Mouse (Mus musculus) heart, adult 2 months (tissue): ENCODE data around the gene Eya2. TPM values are rescaled to one million over a fixed set of nuclear protein-coding genes. Genes with fewer than 3 reads are reported as not detected.

ENCODE experiments used
- DNase-seq, 2 experiments: peaks; one replicate each; pipeline ENCODE4 v3.0.0; 2021
- H3K27ac ChIP-seq: fragments of 200-600 bp; 2 replicates; pipeline ENCODE4 v1.8.1; 2022
- H3K27me3 ChIP-seq: fragments of 200-500 bp; 2 replicates; pipeline ENCODE4 v1.6.1; 2012; ENCODE audit warnings: mild to moderate bottlenecking, low read length, inconsistent platforms, mixed read lengths; ENCODE audit not compliant: control insufficient read depth, insufficient read depth
- H3K36me3 ChIP-seq: fragments of 200-500 bp; 2 replicates; pipeline ENCODE4 v1.6.1; 2012; ENCODE audit warnings: low read length, inconsistent platforms; ENCODE audit not compliant: control insufficient read depth, insufficient read depth
- H3K4me1 ChIP-seq: fragments of 200-500 bp; 2 replicates; pipeline ENCODE4 v1.6.1; 2011; ENCODE audit warnings: low read length; ENCODE audit not compliant: control insufficient read depth, insufficient read depth
- H3K4me3 ChIP-seq: fragments of 200-600 bp; 2 replicates; pipeline ENCODE4 v1.8.1; 2022
- H3K79me2 ChIP-seq: fragments of 200-500 bp; replicated peaks from 2 replicates; pipeline ENCODE4 v1.6.1; 2012; ENCODE audit warnings: mild to moderate bottlenecking, inconsistent platforms, low read length, moderate library complexity, mixed read lengths; ENCODE audit not compliant: control insufficient read depth, insufficient read depth
- H3K9ac ChIP-seq: fragments of 200-500 bp; 2 replicates; pipeline ENCODE4 v1.6.1; 2012; ENCODE audit warnings: low read depth, mild to moderate bottlenecking, control low read depth, inconsistent platforms, low read length, mixed read lengths
- CTCF ChIP-seq: fragments of 200-600 bp; IDR thresholded peaks from 2 replicates; pipeline ENCODE4 v1.8.1; 2022; ENCODE audit warnings: antibody characterized with exemption, mild to moderate bottlenecking, moderate library complexity
- EP300 ChIP-seq: fragments of 200-500 bp; IDR thresholded peaks from 2 replicates; pipeline ENCODE4 v1.6.1; 2011; ENCODE audit warnings: low read depth, low read length, control low read depth; ENCODE audit not compliant: insufficient read depth
- POLR2A ChIP-seq: fragments of 200-500 bp; IDR thresholded peaks from 2 replicates; pipeline ENCODE4 v1.6.1; 2011; ENCODE audit warnings: mild to moderate bottlenecking, low read depth, low read length, control low read depth; ENCODE audit not compliant: insufficient read depth
- WGBS: fragments of 180-500 bp; shearing (Covaris S2); methylation state at CpG from one replicate; pipeline ENCODE4 v1.1.7; 2018; 5-methylcytosine and 5-hydroxymethylcytosine counted together
- intact Hi-C: fragments of 180-260 bp; cut with DNase I; formaldehyde crosslinking; loops from one replicate; pipeline ENCODE4 v1.15.1; 2025
- polyA plus RNA-seq: library from polyadenylated mRNA; depleted of rRNA; stranded (reverse); fragments of >200 nt; gene quantifications from 2 replicates; pipeline ENCODE4 v1.2.3, GENCODE M21; 2012
- total RNA-seq, 2 experiments: library from RNA; stranded (reverse); gene quantifications; 2 replicates each; pipeline ENCODE4 v1.2.3; 2021

Eya2 gene
- total and polyA plus RNA-seq, 3 experiments, result 0.55 to 5.5 (median 1.6) TPM

DNA sequence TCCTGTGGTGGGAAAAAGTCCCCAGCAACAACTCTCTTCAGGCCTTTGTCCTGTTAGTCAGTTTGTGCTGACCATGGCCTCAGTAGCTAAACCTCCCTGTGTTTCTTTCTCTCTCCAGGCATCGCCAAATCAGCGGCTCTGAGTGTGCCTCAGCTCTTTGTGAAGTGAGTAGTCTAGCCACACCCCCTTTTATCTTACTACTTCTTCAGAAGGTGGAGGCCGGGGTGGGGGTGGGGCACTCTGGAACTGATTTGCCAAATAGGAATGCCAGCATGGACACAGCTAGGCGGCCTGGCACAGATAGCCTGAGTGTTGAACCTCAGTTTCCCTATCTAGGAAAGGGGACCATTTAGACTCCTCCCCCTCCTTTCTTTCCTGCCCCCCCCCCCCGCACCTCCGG, 87.9 kb downstream of the Eya2 start:
- Histone ChIP-seq H3K4me3 (no peak overlapping the region), H3K27me3 (no peaks in the 10 kb centered on the region), H3K36me3 (no peaks in the 10 kb centered on the region), H3K79me2 (no peaks in the 10 kb centered on the region), H3K9ac (no peak overlapping the region), H3K27ac (no peak overlapping the region), H3K4me1 (no peaks in the 10 kb centered on the region)
- intact Hi-C loops, result no loop called here
- no peak for DNase-seq
- TF ChIP-seq POLR2A (no peak), CTCF (no peak), EP300 (no peak)
- WGBS, result 46% methylated on average over 6 of the region's 6 CpGs

DNA sequence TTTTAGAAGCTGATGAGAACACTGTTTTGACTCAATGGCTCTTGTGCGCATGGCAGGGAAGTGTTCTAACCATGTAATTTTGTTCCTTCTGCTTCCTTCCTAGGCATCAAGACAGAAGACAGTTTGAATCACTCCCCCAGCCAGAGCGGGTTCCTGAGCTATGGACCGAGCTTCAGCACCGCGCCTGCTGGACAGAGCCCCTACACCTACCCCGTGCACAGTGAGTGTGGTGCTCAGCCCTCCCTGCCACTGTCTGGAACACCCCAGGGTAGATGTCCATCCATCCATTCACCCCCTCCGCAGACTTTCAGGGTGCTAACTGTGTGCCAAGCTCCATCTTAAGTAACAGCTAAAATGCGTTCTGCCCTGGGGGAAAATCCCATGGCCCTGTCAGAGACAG, 92.7 kb downstream of the Eya2 start:
- H3K27ac ChIP-seq, result no peak overlapping the region
- H3K36me3 ChIP-seq, result no peaks in the 10 kb centered on the region
- intact Hi-C loops, result no loop called here
- no peak for DNase-seq
- H3K4me3 ChIP-seq, result no peak overlapping the region
- no peaks in the 10 kb centered on the region; the same call in 1 of the 2 replicates for H3K27me3 ChIP-seq
- H3K4me1 ChIP-seq, result no peaks in the 10 kb centered on the region
- WGBS, result 28% methylated on average over 8 of the region's 8 CpGs
- no peak for TF ChIP-seq EP300
- TF ChIP-seq POLR2A, result no peak
- TF ChIP-seq CTCF, result no peak
- H3K79me2 ChIP-seq, result no peaks in the 10 kb centered on the region
- H3K9ac ChIP-seq, result no peak overlapping the region

DNA sequence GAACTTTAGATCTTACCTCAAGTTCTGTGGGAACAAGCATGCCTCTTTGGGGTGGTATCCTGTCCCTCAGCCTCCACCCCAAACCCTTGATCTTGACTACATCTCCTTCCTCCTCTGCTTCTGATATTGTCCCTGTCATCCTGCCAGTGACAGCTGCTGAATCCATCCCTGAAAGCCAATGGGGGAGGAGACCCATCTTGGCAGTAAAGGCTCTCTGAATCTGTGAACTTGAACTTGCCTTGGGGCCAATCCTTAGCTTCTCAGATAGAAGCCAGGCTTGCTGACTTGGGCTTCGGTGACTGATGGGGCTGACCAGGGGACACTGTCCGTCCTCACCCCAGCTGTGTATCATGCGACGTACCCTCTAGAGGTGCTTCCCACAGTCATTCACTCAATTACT, 94.1 kb downstream of the Eya2 start:
- DNase-seq, result no peak
- TF ChIP-seq POLR2A (no peak), CTCF (no peak), EP300 (no peak)
- Histone ChIP-seq H3K36me3 (no peaks in the 10 kb centered on the region), H3K79me2 (no peaks in the 10 kb centered on the region), H3K27me3 (no peaks in the 10 kb centered on the region; the same call in 1 of the 2 replicates), H3K4me3 (no peak overlapping the region), H3K27ac (no peak overlapping the region), H3K4me1 (no peaks in the 10 kb centered on the region), H3K9ac (no peak overlapping the region)
- WGBS, result 80% methylated on average over 4 of the region's 4 CpGs
- intact Hi-C loops, result no loop called here

DNA sequence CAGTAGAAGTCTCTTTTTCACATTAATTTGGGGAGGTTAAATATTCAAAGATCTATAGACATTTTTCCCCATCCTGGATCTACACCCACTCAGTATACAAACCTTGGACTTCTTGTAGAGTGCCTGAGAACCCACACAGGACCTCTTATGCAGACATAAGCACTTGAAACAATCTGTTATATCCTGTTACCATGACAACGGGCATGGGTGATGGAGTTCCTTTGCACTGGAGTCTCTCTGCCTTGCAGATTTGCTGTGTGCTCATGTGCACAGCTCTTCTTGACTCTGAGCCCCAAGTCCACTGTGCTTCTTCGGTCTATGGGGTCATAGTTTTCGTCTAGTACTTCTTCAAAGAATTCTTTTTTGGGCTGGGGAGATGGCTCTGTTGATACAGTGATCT, 96.2 kb downstream of the Eya2 start:
- no peaks in the 10 kb centered on the region for H3K4me1 ChIP-seq
- no peak for DNase-seq
- no peaks in the 10 kb centered on the region for H3K36me3 ChIP-seq
- H3K79me2 ChIP-seq, result no peaks in the 10 kb centered on the region
- no peak overlapping the region for H3K9ac ChIP-seq
- WGBS, result 69% methylated on average over 3 of the region's 3 CpGs
- H3K4me3 ChIP-seq, result no peak overlapping the region
- intact Hi-C loops, result no loop called here
- no peak overlapping the region for H3K27ac ChIP-seq
- no peaks in the 10 kb centered on the region; the same call in 1 of the 2 replicates for H3K27me3 ChIP-seq
- TF ChIP-seq EP300 (no peak), CTCF (no peak)

DNA sequence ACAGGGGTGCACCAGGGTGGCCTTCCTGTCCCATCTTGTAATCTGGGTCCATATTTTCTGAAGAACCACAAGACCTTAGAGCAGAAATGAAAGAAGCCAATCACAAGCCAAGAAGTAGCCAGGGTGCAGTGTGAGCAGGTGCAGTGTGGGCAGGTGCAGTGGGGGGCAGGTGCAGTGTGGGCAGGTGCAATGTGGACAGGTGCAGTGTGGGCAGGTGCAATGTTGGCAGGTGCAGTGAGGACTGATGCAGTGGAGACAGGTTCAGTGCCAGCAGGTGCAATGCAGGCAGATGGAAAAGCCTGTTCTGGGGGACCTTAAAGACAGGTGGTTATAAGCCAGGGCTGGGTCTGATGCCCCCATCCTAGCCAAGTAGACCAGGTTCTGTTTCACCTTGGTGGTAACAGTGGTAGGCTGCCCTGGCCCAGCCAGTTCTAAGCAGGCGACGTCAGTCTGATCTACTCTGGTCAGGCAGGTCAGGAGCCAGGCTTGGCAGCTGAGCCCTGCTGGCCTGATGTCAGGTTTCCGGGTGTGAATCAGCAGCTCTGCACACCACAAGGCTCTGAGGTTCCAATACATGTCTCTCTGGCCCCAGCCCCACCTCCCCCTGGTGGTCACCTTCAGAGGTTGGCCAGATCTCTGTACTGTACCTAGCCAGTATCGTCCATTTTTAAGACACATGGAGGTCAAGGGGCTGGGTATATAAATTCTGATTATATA, 98.3 kb downstream of the Eya2 start:
- peak; percentile 54 to 62 for DNase-seq
- H3K36me3 ChIP-seq, result no peaks in the 10 kb centered on the region
- no peaks in the 10 kb centered on the region for H3K4me1 ChIP-seq
- H3K27me3 ChIP-seq, result no peaks in the 10 kb centered on the region; the same call in 1 of the 2 replicates
- TF ChIP-seq CTCF, result peak; percentile 40
- TF ChIP-seq POLR2A, result no peak
- intact Hi-C loops, result no loop called here
- H3K27ac ChIP-seq, result no peak overlapping the region
- no peak overlapping the region for H3K4me3 ChIP-seq
- 28% methylated on average over 4 of the region's 4 CpGs for WGBS
- no peaks in the 10 kb centered on the region for H3K79me2 ChIP-seq
- H3K9ac ChIP-seq, result no peak overlapping the region

DNA sequence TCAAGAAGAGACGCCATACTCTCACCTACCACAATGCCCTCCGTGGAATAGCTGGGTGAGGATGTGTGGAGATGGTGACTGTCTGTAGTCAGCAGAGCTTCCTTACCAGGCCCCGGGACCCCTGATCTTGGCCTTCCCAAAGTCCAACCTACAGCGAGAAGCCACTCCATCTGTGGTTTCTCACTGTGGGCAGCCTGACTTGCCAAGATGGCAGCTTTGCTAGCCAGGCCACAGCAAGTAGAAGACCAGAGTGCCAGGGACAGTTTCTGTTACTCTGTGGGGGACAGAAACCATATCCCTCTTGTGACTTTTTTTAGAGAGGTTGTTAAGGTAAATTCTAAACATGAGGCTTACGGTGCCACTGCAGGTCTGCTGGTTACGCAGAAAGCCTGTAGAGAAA, 99.9 kb downstream of the Eya2 start:
- no peaks in the 10 kb centered on the region for H3K79me2 ChIP-seq
- no peaks in the 10 kb centered on the region for H3K27me3 ChIP-seq
- H3K9ac ChIP-seq, result no peak overlapping the region
- H3K4me3 ChIP-seq, result no peak overlapping the region
- no peak for TF ChIP-seq POLR2A
- TF ChIP-seq CTCF, result no peak
- no peak for TF ChIP-seq EP300
- DNase-seq, result no peak
- intact Hi-C loops, result no loop called here
- no peaks in the 10 kb centered on the region for H3K36me3 ChIP-seq
- no peak overlapping the region for H3K27ac ChIP-seq
- no peaks in the 10 kb centered on the region for H3K4me1 ChIP-seq
- 87% methylated on average over 6 of the region's 6 CpGs for WGBS
